Mouse (Mus musculus) liver, adult 2 months (tissue): Measurements from ENCODE around the gene Actc1.

Experiments
- CTCF ChIP-seq: fragments of 200-500 bp; IDR thresholded peaks from 2 replicates; pipeline ENCODE4 v1.5.1; 2011; ENCODE audit warnings: low read depth, low read length, control low read depth
- POLR2A ChIP-seq: fragments of 200-500 bp; IDR thresholded peaks from 2 replicates; pipeline ENCODE4 v1.6.1; 2011; ENCODE audit warnings: low read length, control low read depth; ENCODE audit not compliant: insufficient read depth; ENCODE audit errors: extremely low read depth

- no peak for TF ChIP-seq CTCF
- no peak for TF ChIP-seq POLR2A
Measured at GRCm38 (mm10) chr2:114047960-114048611, 5.3 kb downstream of the Actc1 start.
